Mouse (Mus musculus): ENCODE results near the gene Atp5j2.

The Atp5j2 gene

DNA sequence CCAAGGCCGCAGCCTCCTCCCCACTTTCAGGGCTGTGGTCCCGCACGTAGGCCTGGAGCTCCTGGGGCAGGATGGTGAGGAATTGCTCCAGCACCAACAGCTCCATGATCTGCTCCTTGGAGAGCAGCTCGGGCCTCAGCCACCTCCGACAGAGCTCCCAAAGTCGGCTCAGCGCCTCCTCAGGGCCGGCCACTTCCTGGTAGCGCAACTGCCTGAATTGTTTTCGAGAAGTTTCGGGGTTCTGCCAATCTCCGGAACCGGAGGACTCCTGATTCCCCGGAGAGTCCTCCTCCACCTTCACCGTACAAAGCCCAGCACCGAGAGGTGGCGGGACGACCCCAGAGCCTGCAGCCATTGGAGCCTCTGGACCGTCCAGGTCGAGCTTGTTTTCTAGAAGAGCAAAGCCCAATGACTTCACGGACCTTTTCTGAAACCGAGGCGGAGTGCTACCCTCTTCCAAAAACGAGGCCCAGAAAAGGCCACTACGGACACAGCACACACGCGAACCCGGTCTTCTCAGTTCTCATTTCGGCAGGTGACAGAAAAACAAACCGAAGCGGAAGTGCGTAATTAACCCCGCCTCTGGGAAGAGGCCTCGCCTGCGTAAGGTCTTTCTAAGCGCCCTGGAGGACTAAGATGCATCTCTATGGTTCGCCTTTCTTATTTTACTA lies 9.6 kb upstream of the Atp5j2 start, which contains the start of gene Zkscan14:
Zkscan14 (minus strand) TSS at position 548 of the 671 bp plus-strand sequence.
- DNase-seq (ENCODE audit: low read depth, low spot score), result peak; percentile 87

DNA sequence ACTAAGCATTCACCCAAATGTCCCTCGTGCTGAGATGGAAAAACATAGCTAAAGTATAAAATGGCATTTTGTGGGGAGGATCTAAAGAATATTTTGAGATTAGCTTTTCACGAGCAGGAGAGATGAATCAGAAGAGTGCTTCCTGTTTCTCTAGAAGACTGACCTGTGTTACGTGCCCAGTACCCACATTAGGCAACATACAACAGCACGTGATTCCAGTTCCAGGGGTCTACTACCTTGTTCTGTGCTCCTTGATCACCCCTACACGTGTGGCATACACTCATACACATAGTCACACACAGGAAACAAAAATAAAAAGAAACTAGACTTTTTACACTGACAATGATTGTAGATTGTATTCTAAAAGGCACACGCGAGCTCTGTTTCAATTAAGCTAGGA lies 8.5 kb upstream of the Atp5j2 start:
- DNase-seq (ENCODE audit: low read depth, low spot score), result no peak

DNA sequence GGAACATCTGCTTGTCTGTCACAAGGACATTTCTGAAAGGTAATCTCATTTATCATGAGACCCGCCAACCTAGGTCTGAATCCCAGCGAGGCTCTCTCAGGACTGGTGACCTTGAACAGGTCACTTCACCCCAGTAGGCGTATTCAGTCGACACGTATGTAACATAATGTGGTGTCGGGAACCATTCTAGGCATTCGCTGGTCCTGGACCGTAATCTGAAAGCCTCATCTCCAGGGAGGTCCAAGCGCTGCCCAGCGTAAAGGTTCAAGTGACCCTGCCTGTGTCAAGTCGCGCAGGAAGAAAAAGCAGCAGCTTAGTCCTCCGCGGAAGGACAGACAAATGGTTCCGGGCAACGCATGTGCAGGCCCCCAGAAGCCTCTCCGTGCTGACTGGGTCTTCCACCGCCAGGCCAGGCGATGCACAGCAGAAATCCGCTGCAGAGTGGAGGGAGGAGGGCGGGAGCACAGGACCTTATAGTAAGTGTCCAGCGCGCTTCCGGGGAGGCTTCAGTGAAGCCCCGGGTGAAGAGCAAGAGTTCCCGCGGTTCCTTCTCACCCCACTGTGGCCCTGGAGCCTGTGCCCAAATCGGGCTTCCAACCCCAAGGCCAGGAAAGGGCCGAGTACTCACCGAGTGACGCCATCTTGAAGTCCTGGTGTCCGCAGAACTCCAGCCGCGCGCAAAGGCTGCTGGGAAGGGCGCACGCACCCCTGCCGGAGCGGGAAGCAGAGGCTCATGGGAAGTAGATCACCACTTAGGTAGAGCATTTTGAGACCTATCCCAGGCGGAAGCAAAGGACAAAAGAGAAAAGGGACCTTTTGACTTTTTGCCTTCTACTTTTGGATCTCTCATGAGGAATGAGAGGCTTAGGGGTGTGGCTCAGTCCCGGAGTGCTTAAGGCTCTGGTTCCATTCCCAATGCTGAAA lies 725 bp downstream of the Atp5j2 start:
- DNase-seq (ENCODE audit: low read depth, low spot score), result peak; percentile 96

DNA sequence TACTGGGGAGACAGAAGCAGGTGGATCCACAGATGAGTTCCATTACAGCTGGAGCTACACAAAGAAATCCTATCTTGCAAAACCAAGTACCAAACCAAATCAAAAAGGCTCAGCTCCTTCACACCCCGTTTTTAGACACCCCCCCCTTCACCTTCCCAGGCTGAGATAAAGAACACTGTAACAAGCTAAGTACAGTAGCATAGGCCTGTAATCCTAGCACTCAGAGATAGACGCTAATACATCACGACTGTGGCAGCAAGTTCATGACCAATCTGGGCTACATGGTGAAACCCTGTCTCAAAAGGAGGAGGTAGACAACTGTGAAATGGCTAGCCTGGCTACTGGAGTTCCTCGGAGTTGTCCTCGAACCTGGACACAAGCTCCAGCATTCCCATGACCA lies 1.5 kb downstream of the Atp5j2 start:
- DNase-seq (ENCODE audit: low read depth, low spot score), result no peak

DNA sequence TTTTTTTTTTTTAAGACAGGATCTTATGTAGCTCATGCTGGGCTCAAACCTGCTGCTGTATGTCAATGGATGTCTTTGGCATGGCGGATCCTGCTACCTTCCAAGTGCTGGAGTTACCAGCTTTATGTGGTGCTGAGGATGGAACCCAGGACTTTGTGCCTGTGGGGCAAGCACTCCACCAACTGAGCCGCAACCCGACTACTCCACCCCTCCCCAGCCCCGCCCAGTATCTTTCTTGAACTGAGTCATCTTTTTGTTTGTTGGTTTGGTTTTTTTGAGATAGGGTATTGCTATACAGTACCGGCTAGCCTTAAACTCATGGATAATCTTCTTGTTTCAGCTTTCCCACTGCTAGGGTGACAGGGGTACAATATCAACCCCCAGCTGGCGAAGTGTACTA lies 2.4 kb downstream of the Atp5j2 start:
- no peak for DNase-seq (ENCODE audit: low read depth, low spot score)

DNA sequence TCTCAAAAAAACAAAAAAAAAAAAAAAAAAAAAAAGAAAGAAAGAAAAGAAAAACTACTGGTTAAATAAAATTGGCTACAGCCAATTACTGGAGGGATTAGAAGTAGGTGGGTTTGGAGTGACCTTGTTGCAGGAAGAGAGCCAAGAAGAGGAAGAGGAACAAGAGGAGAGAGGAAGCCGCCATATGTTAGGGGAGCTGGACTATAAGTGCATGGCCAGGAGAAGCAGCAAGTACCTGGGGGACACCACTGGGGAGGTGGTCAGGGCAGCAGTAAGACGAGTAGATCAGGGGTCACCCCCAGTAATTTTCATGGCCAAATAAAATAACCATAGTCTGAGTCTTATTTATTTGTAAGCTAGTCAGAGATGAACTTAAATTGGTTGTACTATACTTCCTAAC lies 6.6 kb downstream of the Atp5j2 start:
- DNase-seq (ENCODE audit: low read depth, low spot score), result no peak

DNA sequence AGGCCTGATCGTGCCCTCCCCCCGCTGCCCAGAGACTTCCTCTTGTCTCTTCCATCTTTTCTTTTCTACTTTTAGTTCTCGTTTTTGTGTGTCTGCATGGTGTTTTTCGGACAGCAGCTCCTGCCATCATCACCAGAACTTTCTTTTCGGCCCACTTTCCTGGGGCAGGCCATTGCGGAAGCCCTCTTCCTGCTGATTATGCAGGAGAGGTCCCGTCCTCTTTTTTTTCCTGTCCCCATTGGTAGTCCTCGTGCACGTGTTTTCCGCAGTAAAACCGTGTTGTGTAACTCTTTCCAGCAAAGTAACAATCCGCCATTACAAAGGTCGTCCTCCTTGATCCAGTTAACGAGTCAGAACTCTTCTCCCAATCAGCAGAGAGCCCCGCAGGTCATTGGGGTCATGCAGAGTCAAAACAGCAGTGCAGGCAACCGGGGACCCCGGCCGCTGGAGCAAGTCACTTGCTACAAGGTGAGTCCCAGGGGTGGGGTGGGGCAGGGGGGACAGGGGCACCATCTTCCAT lies 13.3 kb downstream of the Atp5j2 start:
- DNase-seq (ENCODE audit: low read depth, low spot score), result no peak

DNA sequence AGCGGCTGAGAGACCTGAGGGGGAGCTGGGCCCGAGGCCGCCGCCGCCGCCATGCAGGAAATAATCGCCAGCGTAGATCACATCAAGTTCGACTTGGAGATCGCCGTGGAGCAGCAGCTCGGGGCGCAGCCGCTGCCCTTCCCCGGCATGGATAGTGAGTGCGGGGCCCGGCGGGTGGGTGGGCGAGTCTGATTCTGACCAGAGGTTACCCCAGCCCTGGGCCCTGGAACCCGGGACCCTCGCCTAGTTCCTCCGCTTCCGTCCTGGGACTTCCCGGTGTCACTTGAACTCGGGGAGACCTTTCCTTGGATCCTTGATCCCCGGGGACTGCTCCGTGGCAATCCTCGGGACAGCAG lies 24.6 kb downstream of the Atp5j2 start:
- no peak for DNase-seq (ENCODE audit: low read depth, low spot score)

DNA sequence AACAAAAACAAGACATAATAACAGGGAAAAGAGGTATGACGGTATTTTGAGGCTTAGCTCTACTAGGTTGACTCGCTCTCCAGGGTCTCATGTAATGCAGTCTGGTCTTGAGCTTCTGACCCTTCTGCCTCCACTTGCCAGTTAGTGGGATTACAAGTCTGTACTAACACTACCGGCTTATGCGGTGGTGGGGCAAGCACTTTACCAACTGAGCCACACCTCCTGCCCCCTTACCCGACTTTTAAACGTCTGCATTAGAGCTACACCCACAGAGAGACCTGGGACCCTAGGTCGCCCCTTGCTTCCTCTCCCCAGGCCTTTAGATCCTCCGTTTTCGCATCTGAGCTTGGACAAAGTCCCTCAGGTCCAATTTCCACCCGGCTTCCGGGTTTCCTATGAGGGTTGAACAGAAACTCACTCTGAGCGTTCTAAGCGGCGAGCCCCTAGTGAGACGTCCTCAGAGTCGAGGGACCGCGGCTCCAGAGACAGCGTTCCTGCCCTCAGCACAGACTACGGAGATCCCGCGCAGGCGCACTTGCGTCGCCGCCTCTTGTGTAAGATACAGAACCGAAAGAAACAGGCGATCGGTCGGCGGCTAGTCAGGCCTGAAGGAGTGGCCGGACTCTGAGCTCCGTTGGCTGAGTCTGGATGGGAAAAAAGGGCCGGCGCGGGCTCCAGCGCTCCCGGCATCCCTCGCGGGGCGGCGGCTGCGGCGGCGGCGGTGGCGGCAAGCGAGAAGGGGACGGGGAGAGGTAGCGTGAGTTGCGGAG lies 25.1 kb downstream of the Atp5j2 start, which contains the start of the genes Ptcd1 and Cpsf4:
Ptcd1 (minus strand) TSS at position 573 of the 770 bp plus-strand sequence.
Cpsf4 (plus strand) TSS at position 678 of the 770 bp plus-strand sequence.
- DNase-seq (ENCODE audit: low read depth, low spot score), result peak; percentile 99

DNA sequence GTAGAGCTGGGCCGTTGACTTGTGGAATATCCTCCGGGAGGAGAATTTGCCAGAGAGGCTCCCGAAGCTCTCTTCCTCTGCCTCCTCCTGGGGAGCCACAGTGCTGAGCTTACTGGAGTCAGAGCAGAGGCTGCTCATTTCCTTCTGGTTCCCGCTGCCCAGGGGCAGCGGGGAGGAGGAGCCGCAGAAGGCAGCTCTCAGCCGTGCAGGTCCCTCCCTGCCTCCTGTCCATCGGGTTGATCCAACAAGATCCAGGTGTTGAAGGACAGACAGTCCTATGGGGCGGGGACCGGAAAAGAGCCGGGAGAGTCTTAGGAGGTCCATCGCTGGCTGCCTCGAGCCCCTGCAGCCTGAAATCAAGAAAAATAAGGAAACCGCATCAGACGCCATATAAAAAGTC lies 26.7 kb downstream of the Atp5j2 start:
- DNase-seq (ENCODE audit: low read depth, low spot score), result no peak

DNA sequence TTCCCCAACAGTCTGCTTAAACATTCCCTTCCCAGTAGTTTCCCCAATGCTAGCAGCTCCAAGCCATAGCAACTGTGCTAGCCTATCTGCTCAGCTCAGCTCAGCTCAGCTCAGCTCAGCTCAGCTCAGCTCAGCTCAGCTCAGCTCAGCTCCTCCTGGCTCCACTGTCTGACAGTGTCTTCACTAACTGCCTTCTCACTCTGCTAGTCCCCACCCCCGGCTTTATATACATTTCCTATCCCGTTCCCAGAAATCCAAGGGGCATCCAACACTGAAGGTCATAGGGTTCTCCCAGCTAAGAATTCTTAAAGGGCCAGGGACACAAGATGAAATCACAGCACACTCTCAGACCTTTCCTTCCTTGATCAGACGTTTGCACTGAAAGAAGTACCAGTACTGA lies 27.2 kb downstream of the Atp5j2 start:
- DNase-seq (ENCODE audit: low read depth, low spot score), result peak; percentile 47

DNA sequence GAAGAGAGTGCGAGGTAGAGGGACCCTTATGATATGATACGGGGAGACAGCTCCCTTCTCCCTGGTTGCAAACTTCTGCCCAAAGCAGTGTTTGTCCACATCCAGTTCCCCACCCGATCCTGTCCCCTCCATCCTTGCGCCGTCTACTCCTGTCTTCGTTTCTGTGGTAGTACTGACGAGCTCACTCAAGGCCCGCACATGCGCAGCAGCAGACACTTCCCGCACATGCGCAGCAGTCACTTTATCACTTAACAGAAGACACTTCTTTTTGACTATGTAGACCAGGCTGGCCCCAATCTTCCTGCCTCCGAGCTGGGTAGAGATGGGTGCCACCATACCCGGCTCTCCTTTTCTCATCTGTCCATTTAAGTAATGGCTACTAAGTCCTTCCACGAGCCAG lies 30.5 kb downstream of the Atp5j2 start:
- no peak for DNase-seq (ENCODE audit: low read depth, low spot score)

DNA sequence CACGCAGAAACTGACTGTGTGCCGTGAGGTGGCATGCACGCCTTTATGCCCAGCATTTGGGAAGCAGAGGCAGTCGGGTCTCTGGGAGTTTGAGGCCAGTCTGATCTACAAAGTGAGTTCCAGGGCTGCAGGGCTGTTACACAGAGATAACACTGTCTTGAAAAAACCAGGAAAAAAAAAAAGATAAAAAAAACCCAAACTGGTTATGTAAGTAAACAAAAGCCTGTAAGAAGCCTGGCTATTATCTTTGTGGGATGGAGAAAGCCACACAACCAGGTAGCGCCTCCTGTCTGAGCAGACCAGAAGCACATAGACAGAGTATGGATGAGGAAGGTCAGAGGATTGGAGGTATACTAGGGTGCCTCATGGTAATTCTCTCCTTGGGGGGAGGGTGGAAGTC lies 39.2 kb downstream of the Atp5j2 start:
- DNase-seq (ENCODE audit: low read depth, low spot score), result no peak

DNA sequence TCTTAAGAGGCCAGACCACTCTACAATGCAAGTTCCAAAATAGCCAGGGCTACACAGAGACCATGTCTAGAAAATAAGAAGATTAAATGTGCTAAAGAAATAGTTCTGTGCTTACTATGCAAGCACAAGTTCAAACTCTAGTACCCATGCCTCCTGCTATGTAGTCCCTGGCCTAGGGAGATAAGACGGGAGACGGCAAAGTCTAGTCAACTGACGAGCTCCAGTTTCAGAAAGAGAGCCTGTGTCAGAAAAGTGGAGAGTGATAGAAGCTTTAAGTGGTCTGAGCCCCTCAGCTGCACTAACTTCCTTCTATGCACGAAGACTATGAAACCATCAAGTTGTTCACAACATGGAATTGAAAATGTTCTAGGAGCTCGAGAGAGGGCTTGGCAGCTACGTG lies 42.6 kb downstream of the Atp5j2 start:
- no peak for DNase-seq (ENCODE audit: low read depth, low spot score)

DNA sequence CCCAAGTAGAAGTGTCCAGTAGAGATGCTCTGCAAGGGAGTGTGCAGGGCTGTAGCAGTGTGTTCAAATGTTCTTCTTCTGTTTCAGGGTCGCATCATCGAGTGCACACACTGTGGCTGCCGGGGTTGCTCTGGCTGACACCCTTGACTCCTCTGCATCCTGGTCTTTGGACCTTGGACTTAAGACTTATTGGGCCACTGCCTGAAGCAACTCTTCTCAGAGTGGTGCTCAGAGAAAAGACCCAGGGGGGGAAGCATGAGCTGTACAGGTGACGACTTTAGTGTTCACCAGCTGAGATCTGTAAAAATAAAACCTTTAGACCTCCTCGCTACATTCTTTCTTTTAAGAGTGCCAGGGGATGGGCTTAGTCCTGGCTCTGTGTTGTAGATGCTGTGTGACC lies 44.1 kb downstream of the Atp5j2 start:
- DNase-seq (ENCODE audit: low read depth, low spot score), result no peak

DNA sequence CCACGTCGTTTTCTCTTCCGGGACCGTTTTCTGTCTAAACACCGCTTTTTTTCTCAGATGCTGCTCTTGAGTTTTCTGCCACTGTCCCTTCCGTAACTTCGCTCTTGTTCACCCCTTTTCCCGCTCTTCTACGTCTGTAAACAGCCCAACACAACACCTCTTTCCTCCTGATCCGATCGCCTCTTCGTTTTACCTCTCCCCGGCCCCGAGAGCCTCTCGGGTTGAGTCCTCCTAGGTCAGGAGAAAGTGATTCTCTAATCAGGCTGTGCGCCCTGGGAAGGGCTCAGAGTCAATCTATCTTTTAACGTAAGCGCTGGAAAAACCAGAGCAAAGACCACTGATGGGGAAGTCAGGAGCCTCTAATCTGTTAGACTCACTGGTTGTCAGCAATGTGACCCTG lies 51.3 kb downstream of the Atp5j2 start:
- DNase-seq (ENCODE audit: low read depth, low spot score), result no peak

DNA sequence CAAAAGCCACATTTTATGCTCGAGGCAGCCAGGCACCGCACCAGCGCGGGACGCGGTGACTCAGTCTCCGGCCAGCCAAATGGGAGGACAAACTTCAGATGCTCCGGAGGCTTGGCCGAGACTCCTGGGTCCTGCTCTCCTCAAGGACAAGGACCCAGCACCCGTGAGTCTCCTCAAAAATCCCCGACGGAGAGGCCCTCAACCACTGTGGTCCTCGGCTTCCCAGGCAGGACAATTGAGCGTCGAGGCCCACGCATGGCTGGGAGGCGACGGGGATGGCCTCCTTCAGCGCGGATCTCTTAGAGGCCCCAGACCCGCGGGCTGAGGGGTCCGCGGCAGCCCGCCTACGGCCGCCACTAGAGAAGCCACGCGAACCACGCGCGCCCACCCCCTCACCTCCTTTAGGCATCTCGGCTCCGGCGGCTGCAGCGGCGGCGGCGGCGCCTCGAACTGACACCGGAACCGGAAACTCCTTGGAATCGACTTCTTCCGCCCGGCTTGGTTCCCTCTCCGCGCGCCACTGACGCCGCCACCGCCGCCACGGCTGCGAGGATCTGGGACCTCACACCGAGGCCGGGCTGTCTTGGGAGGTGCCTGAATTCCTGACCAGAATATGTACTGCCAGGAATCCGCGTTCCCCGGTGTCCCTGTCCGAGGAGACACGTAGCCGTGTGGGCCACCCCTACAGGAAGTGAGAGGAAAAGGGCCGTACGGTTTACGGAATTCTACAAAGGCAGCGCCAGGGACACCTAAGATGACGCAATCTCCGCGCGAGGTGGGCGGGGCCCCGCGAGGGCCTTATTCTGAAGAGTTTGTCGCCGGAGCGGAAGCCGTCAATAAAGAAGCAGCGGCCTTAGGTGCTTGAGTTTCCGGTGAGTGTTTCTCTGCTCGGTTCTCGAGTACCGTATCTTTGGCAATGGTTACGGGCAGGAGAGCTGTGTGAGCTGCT lies 52.0 kb downstream of the Atp5j2 start, which contains the start of the genes Pdap1 and Bud31:
Pdap1 (minus strand) TSS at position 668 of the 949 bp plus-strand sequence.
Bud31 (plus strand) TSS at position 792 of the 949 bp plus-strand sequence.
- DNase-seq (ENCODE audit: low read depth, low spot score), result peak; percentile 90

DNA sequence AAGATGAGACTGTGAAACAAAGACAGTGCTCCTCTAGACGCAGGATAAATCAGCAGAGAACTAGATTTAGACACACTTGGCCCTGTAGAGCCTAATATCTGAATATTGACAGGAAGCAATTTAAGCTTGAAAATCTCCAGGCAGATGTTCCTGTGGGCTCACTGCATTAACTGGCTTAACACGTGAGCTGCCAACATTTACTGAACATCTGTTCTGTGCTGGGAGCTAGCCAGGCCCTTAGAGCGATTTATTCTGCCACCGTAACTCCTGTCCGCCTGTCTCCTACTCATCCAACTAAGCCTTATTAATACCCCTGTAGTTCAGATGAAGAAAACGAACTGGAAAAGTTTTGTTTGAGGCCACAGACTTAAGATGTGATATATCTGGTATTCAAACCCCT lies 53.0 kb downstream of the Atp5j2 start:
- DNase-seq (ENCODE audit: low read depth, low spot score), result no peak

Data from ES-CJ7 (cell line).